Mouse (Mus musculus): ENCODE measurements at regions not wholly inside any gene's neighbourhood (a gene's known extent, or its start where the extent isn't known, plus 50 kb on each side); places are given as distances from the start of the nearest gene placed in this dataset.

- TF ChIP-seq CTCF (IDR thresholded peaks at IDR 0.05; ENCODE audit: low read depth) (no peak), EP300 (IDR thresholded peaks at IDR 0.05; ENCODE audit: low read depth) (no peak)
Measured at GRCm38 (mm10) chr5:141131906-141132305, 109.4 kb upstream of the Sdk1 start.

Data from heart, postnatal 0 days (tissue).